Mouse (Mus musculus): Measurements from ENCODE around the gene Basp1. TPM values are rescaled to one million over a fixed set of nuclear protein-coding genes. Genes with fewer than 3 reads are reported as not detected.

The Basp1 gene
- polyA plus RNA-seq, 2 experiments, result 64.9 to 123 TPM

- Histone ChIP-seq H3K27me3 (ENCODE audit: control insufficient read depth, insufficient read depth, low read length) (no peaks in the 10 kb centered on the region; the same call in 1 of the 2 replicates), H3K4me2 (replicated peaks; ENCODE audit: low read depth, low read length, severe bottlenecking) (peak overlapping the region; percentile 41), H3K9ac (ENCODE audit: low read depth, low read length, severe bottlenecking) (peak overlapping the region; percentile 29; the same call in 1 of the 2 replicates), H3K36me3 (ENCODE audit: control insufficient read depth, insufficient read depth, low read length) (no peaks in the 10 kb centered on the region), H3K9me3 (ENCODE audit: control insufficient read depth, low read length) (no peaks in the 10 kb centered on the region), H3K4me1 (ENCODE audit: control insufficient read depth, insufficient read depth, low read length) (peaks cover 8% of the 10 kb centered on the region; the same call in 1 of the 2 replicates), H3K27ac (replicated peaks; ENCODE audit: low read depth, low read length) (no peak overlapping the region), H3K4me3 (replicated peaks; ENCODE audit: low read length) (peak overlapping the region; percentile 17)
- ATAC-seq (ENCODE audit: low FRiP score, low read depth), result peak; percentile 48; the same call in 1 of the 2 replicates
- DNase-seq (ENCODE audit: low spot score), result peak; percentile 25
- TF ChIP-seq POLR2A (IDR thresholded peaks at IDR 0.05; ENCODE audit: borderline replicate concordance, extremely low read depth, insufficient read depth, insufficient read length), result no peak
- 7% methylated on average over 17 of the region's 17 CpGs for WGBS
Observed at GRCm38 (mm10) chr15:25445361-25446154, 32.0 kb upstream of the Basp1 start.

DNA sequence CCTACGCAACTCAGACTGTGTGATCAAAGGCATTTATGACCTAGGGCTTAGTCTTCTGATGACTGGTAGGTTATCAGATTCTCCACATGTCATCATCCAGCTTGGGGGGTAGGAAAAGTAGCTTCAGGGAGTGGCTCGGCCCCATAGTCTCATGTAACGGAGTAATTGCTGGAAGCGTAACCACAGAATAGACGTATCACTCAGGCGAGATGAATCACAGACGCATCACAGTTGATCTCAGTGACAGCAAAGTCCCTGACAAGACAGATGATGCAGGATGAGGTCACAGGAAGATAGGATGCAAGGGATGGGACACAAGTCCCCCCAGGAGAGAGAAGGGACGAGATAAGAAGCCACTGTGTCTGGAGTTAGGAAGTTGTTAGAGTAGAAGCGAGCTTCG, 30.6 kb upstream of the Basp1 start:
- H3K9ac ChIP-seq (ENCODE audit: low read depth, low read length, severe bottlenecking), result no peak overlapping the region
- no peaks in the 10 kb centered on the region for H3K36me3 ChIP-seq (ENCODE audit: control insufficient read depth, insufficient read depth, low read length)
- no peak overlapping the region for H3K27ac ChIP-seq (replicated peaks; ENCODE audit: low read depth, low read length)
- 75% methylated on average over 10 of the region's 10 CpGs for WGBS
- TF ChIP-seq POLR2A (IDR thresholded peaks at IDR 0.05; ENCODE audit: borderline replicate concordance, extremely low read depth, insufficient read depth, insufficient read length), result no peak
- H3K27me3 ChIP-seq (ENCODE audit: control insufficient read depth, insufficient read depth, low read length), result no peaks in the 10 kb centered on the region; the same call in 1 of the 2 replicates
- no peak overlapping the region for H3K4me2 ChIP-seq (replicated peaks; ENCODE audit: low read depth, low read length, severe bottlenecking)
- peaks cover 8% of the 10 kb centered on the region; the same call in 1 of the 2 replicates for H3K4me1 ChIP-seq (ENCODE audit: control insufficient read depth, insufficient read depth, low read length)
- no peaks in the 10 kb centered on the region for H3K9me3 ChIP-seq (ENCODE audit: control insufficient read depth, low read length)
- DNase-seq (ENCODE audit: low spot score) (no peak), ATAC-seq (ENCODE audit: low FRiP score, low read depth) (no peak)
- no peak overlapping the region for H3K4me3 ChIP-seq (replicated peaks; ENCODE audit: low read length)

DNA sequence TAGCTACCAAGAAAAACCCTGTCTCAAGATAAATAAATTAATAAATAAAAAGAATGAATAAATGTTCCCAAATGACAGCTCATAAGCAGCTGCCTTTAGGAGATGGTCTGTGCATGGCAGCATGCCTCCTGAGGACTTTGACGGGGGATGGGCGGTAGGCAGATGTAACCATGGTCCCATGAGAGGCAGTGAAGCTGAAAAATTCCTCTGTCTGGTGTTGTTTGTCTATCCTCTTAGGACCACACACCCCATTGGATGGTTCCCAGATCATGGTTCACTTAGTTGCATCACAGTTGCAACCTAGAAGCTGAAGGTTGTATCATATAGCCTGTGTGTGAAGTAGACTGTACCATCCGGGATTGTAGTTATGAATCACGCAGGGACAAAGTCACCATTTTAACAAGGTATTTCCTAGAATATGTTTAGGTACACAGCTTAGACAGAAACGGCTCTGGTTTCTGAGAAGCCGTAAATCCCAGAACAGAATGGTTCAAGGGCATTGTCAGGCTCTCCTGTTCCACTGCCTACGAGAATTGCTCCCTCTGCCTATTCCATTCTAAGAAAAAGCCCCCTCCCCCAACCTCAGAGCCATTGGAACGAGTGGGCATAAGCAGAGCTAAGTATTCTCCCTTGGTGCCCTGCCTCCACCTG, 29.7 kb upstream of the Basp1 start:
- no peak for TF ChIP-seq POLR2A (IDR thresholded peaks at IDR 0.05; ENCODE audit: borderline replicate concordance, extremely low read depth, insufficient read depth, insufficient read length)
- ATAC-seq (ENCODE audit: low FRiP score, low read depth) (no peak), DNase-seq (ENCODE audit: low spot score) (no peak)
- Histone ChIP-seq H3K27ac (replicated peaks; ENCODE audit: low read depth, low read length) (no peak overlapping the region), H3K36me3 (ENCODE audit: control insufficient read depth, insufficient read depth, low read length) (no peaks in the 10 kb centered on the region), H3K4me2 (replicated peaks; ENCODE audit: low read depth, low read length, severe bottlenecking) (no peak overlapping the region), H3K4me3 (replicated peaks; ENCODE audit: low read length) (no peak overlapping the region), H3K27me3 (ENCODE audit: control insufficient read depth, insufficient read depth, low read length) (no peaks in the 10 kb centered on the region; the same call in 1 of the 2 replicates), H3K9me3 (ENCODE audit: control insufficient read depth, low read length) (no peaks in the 10 kb centered on the region), H3K4me1 (ENCODE audit: control insufficient read depth, insufficient read depth, low read length) (peaks cover 8% of the 10 kb centered on the region; the same call in 1 of the 2 replicates), H3K9ac (ENCODE audit: low read depth, low read length, severe bottlenecking) (no peak overlapping the region)
- WGBS, result 66% methylated on average over 8 of the region's 8 CpGs

- Histone ChIP-seq H3K4me3 (replicated peaks; ENCODE audit: low read length) (no peak overlapping the region), H3K27me3 (ENCODE audit: control insufficient read depth, insufficient read depth, low read length) (no peaks in the 10 kb centered on the region), H3K4me2 (replicated peaks; ENCODE audit: low read depth, low read length, severe bottlenecking) (no peak overlapping the region), H3K9ac (ENCODE audit: low read depth, low read length, severe bottlenecking) (no peak overlapping the region), H3K36me3 (ENCODE audit: control insufficient read depth, insufficient read depth, low read length) (no peaks in the 10 kb centered on the region), H3K4me1 (ENCODE audit: control insufficient read depth, insufficient read depth, low read length) (peaks cover 8% of the 10 kb centered on the region; the same call in 1 of the 2 replicates), H3K9me3 (ENCODE audit: control insufficient read depth, low read length) (no peaks in the 10 kb centered on the region), H3K27ac (replicated peaks; ENCODE audit: low read depth, low read length) (no peak overlapping the region)
- 74% methylated on average over 9 of the region's 9 CpGs for WGBS
- ATAC-seq (ENCODE audit: low FRiP score, low read depth) (no peak), DNase-seq (ENCODE audit: low spot score) (no peak)
- no peak for TF ChIP-seq POLR2A (IDR thresholded peaks at IDR 0.05; ENCODE audit: borderline replicate concordance, extremely low read depth, insufficient read depth, insufficient read length)
Observed at GRCm38 (mm10) chr15:25441868-25442185, 28.3 kb upstream of the Basp1 start.

DNA sequence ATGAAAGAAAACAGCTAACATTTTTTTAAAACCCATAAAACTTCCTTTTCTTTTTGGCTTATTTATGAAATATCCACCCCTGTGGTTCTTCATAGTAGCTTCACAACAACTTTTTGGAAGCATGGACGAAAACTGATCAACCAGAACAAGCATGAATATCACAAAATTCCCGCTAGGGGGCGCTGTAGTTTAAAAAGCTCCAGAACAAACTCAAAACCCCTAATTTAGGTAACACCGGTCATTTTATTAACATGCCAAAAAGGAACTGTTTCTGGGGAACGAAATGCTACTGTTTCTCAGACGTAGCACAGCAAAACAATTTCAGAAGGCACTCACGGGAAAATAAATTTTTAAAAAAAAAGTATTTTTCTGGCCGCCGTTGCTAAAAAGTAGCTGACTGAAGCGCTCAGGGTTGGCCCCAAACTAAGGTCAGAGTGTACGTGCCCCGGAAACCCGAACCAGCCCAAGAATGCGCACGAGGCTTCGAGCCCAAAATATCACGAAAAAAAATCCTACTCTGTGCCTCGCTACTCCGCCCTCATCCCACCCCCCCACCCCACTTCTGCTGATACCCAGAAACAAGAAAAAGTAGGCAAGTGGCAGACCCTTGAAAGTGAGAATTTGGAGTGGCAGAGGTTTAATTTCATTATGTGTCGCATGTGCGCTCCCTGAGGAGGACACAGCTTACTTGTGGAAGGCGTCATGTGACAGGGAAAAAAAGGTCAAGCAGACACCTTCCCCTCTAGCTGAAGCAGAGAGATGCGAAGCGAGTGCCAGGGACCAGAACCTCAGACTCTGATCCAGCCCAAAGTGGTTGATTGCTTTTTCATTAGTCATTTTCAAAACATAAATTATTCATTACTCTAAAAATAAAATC, 27.7 kb upstream of the Basp1 start:
- peak overlapping the region; percentile 21 for H3K4me3 ChIP-seq (replicated peaks; ENCODE audit: low read length)
- DNase-seq (ENCODE audit: low spot score), result peak; percentile 91
- WGBS, result 14% methylated on average over 24 of the region's 24 CpGs
- H3K9me3 ChIP-seq (ENCODE audit: control insufficient read depth, low read length), result no peaks in the 10 kb centered on the region
- TF ChIP-seq POLR2A (IDR thresholded peaks at IDR 0.05; ENCODE audit: borderline replicate concordance, extremely low read depth, insufficient read depth, insufficient read length), result no peak
- H3K36me3 ChIP-seq (ENCODE audit: control insufficient read depth, insufficient read depth, low read length), result no peaks in the 10 kb centered on the region
- no peaks in the 10 kb centered on the region for H3K27me3 ChIP-seq (ENCODE audit: control insufficient read depth, insufficient read depth, low read length)
- H3K4me2 ChIP-seq (replicated peaks; ENCODE audit: low read depth, low read length, severe bottlenecking), result peak overlapping the region; percentile 46
- H3K4me1 ChIP-seq (ENCODE audit: control insufficient read depth, insufficient read depth, low read length), result peaks cover 6% of the 10 kb centered on the region; the same call in 1 of the 2 replicates
- no peak overlapping the region for H3K9ac ChIP-seq (ENCODE audit: low read depth, low read length, severe bottlenecking)
- ATAC-seq (ENCODE audit: low FRiP score, low read depth), result 0 out of 2 replicates have a peak, but pooled peaks have one; percentile 42
- no peak overlapping the region for H3K27ac ChIP-seq (replicated peaks; ENCODE audit: low read depth, low read length)

Data from limb, embryonic 14.5 days (tissue).